Mouse (Mus musculus): ENCODE data around the gene Grin1. TPM values are rescaled to one million over a fixed set of nuclear protein-coding genes. Genes with fewer than 3 reads are reported as not detected.
A peak's percentile ranks its signal among the peaks of the same experiment; 100 is the strongest.
"Not testable (repeated sequence)": the region's sequence is repeated elsewhere in the genome, so short reads cannot be mapped to it uniquely, and the experiment has no call there.

Grin1 gene
- total and polyA plus RNA-seq, 3 experiments: 0.07 TPM; not detected in 2

DNA sequence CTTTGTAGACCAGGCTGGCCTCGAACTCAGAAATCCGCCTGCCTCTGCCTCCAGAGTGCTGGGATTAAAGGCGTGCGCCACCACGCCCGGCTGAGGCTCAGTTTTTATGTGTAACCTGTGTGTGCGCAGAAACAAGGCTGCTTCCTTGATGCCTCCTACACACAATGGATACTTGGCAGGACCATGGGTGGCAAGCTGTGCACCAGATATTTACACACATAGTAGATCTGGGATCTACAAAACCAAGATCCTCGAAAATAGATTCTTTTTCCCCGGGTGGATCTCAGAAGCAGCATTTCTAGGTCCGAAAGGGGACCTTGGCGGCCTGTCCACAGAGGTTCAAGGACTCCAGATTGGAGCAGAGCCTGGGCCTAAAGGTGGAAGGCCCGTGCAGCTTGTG, 57.1 kb downstream of the Grin1 start:
- peak overlapping the region; percentile 79 to 80 for H3K4me3 ChIP-seq (ENCODE audit: control insufficient read depth in 1 of 2, insufficient read depth in 1 of 2, low read depth in 2 of 2, low read length in 2 of 2)
- H3K4me1 ChIP-seq (ENCODE audit: control insufficient read depth in 1 of 2, insufficient read depth in 2 of 2, low read length in 2 of 2): peaks cover 4 to 35% of the 10 kb centered on the region in 2 experiments; a peak in 3 of 4 replicates
- peaks cover 0 to 24% of the 10 kb centered on the region in 2 experiments; a peak in 2 of 4 replicates for H3K36me3 ChIP-seq (ENCODE audit: control insufficient read depth in 1 of 2, insufficient read depth in 2 of 2, low read length in 2 of 2)
- TF ChIP-seq EP300 (IDR thresholded peaks at IDR 0.05; ENCODE audit: low read depth in 1 of 2, low read length in 2 of 2) (no peak), TBP (IDR thresholded peaks at IDR 0.05; ENCODE audit: low read depth, low read length) (peak; percentile 50; the same call in 1 of the 2 replicates)
- H3K9ac ChIP-seq (ENCODE audit: control insufficient read depth, low read depth, low read length, poor library complexity, severe bottlenecking): peak overlapping the region; percentile 86
- H3K9me3 ChIP-seq (replicated peaks; ENCODE audit: insufficient read depth, low read length): no peaks in the 10 kb centered on the region
- no peaks in the 10 kb centered on the region for H3K27me3 ChIP-seq (ENCODE audit: control insufficient read depth in 1 of 2, insufficient read depth in 2 of 2, low read length in 2 of 2)
- DNase-seq (ENCODE audit: low read depth, low spot score): no peak
- H3K79me2 ChIP-seq (ENCODE audit: control insufficient read depth, insufficient read depth, low read length, poor library complexity): peaks cover 43% of the 10 kb centered on the region
- peak overlapping the region; percentile 70 for H3K27ac ChIP-seq (ENCODE audit: control insufficient read depth, low read depth, low read length)

DNA sequence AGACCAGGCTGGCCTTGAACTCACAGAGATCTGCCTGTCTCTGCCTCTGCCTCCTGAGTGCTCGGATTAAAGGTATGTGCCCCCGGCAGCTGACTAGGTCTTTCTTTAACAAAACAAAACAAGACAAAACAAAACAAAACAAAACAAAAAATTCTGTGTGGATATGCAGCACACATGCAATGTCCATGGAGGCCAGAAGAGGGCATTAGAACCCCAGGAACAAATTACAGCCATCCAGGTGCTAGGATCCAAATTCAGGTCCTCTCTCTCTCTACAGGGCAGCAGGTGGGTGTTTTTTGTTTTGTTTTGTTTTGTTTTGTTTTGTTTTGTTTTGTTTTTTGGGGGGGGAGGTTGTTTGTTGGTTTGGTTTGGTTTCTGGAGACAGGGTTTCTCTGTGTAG, 60.1 kb downstream of the Grin1 start:
- H3K4me3 ChIP-seq (ENCODE audit: control insufficient read depth in 1 of 2, insufficient read depth in 1 of 2, low read depth in 2 of 2, low read length in 2 of 2): 0 out of 4 replicates have a peak overlapping the region, but pooled peaks of 1 of the 2 experiments have one; percentile 20
- H3K79me2 ChIP-seq (ENCODE audit: control insufficient read depth, insufficient read depth, low read length, poor library complexity): peaks cover 34% of the 10 kb centered on the region
- TF ChIP-seq MYC (IDR thresholded peaks at IDR 0.05; ENCODE audit: low read depth, low read length) (no peak), MAZ (IDR thresholded peaks at IDR 0.05; ENCODE audit: low read depth, low read length) (no peak), CTCF (IDR thresholded peaks at IDR 0.05 in 2 of 3, conservative IDR thresholded peaks at IDR 0.05 in 1 of 3; ENCODE audit: control insufficient read depth in 1 of 3, insufficient read depth in 1 of 3, low read depth in 2 of 3, low read length in 3 of 3, poor library complexity in 1 of 3, severe bottlenecking in 1 of 3) (peak; percentile 59 to 78 (median 64)), ZC3H11A (IDR thresholded peaks at IDR 0.05; ENCODE audit: low read depth, low read length) (peak; percentile 80), NELFE (IDR thresholded peaks at IDR 0.05; ENCODE audit: low read depth, low read length) (no peak), GABPA (IDR thresholded peaks at IDR 0.05; ENCODE audit: low read depth, low read length) (no peak), SMC3 (IDR thresholded peaks at IDR 0.05; ENCODE audit: low read depth, low read length) (peak; percentile 73), EP300 (IDR thresholded peaks at IDR 0.05; ENCODE audit: low read depth in 1 of 2, low read length in 2 of 2) (no peak), SIN3A (IDR thresholded peaks at IDR 0.05; ENCODE audit: low read length) (peak; percentile 52; the same call in 1 of the 2 replicates), RAD21 (IDR thresholded peaks at IDR 0.05; ENCODE audit: low read depth, low read length) (peak; percentile 81), POLR2AphosphoS5 (IDR thresholded peaks at IDR 0.05; ENCODE audit: borderline replicate concordance, low read depth, low read length) (no peak)
- peak; percentile 65 for DNase-seq (ENCODE audit: low read depth, low spot score)
- peaks cover 0 to 10% of the 10 kb centered on the region in 2 experiments; a peak in 2 of 4 replicates for H3K36me3 ChIP-seq (ENCODE audit: control insufficient read depth in 1 of 2, insufficient read depth in 2 of 2, low read length in 2 of 2)
- H3K4me1 ChIP-seq (ENCODE audit: control insufficient read depth in 1 of 2, insufficient read depth in 2 of 2, low read length in 2 of 2): peaks cover 2 to 16% of the 10 kb centered on the region in 2 experiments; a peak in 2 of 4 replicates
- peak overlapping the region; percentile 36; the same call in 1 of the 2 replicates for H3K9ac ChIP-seq (ENCODE audit: control insufficient read depth, low read depth, low read length, poor library complexity, severe bottlenecking)
- no peaks in the 10 kb centered on the region for H3K27me3 ChIP-seq (ENCODE audit: control insufficient read depth in 1 of 2, insufficient read depth in 2 of 2, low read length in 2 of 2)
- H3K9me3 ChIP-seq (replicated peaks; ENCODE audit: insufficient read depth, low read length): no peaks in the 10 kb centered on the region
- no peak overlapping the region for H3K27ac ChIP-seq (ENCODE audit: control insufficient read depth, low read depth, low read length)

- peak; percentile 74 for TF ChIP-seq TBP (IDR thresholded peaks at IDR 0.05; ENCODE audit: low read depth, low read length)
- not testable (repeated sequence) for H3K27ac ChIP-seq (ENCODE audit: control insufficient read depth, low read depth, low read length); H3K27me3 ChIP-seq (ENCODE audit: control insufficient read depth in 1 of 2, insufficient read depth in 2 of 2, low read length in 2 of 2); DNase-seq (ENCODE audit: low read depth, low spot score); H3K9me3 ChIP-seq (replicated peaks; ENCODE audit: insufficient read depth, low read length); H3K36me3 ChIP-seq (ENCODE audit: control insufficient read depth in 1 of 2, insufficient read depth in 2 of 2, low read length in 2 of 2)
- Histone ChIP-seq H3K79me2 (ENCODE audit: control insufficient read depth, insufficient read depth, low read length, poor library complexity) (peaks cover 20% of the 10 kb centered on the region), H3K4me1 (ENCODE audit: control insufficient read depth in 1 of 2, insufficient read depth in 2 of 2, low read length in 2 of 2) (peaks cover 2 to 14% of the 10 kb centered on the region in 2 experiments; a peak in 1 of 4 replicates), H3K4me3 (ENCODE audit: control insufficient read depth in 1 of 2, insufficient read depth in 1 of 2, low read depth in 2 of 2, low read length in 2 of 2) (peak overlapping the region; percentile 31 to 32; a peak in 3 of 4 replicates), H3K9ac (ENCODE audit: control insufficient read depth, low read depth, low read length, poor library complexity, severe bottlenecking) (peak overlapping the region; percentile 54)
These were observed 61.7 kb downstream of the Grin1 start for GRCm38 (mm10) chr2:25257250-25257649.

Measured in MEL (cell line).